Mouse (Mus musculus) MEL (cell line): ENCODE measurements around the gene Slc18a3. TPM values are rescaled to one million over a fixed set of nuclear protein-coding genes. Genes with fewer than 3 reads are reported as not detected.

Source experiments
- polyA plus RNA-seq, 2 experiments: library from polyadenylated mRNA; stranded (reverse) in 1 of 2; unstranded in 1 of 2; fragments of >175 nt in 1 of 2; fragments of >200 nt in 1 of 2; gene quantifications; 2 replicates each; pipeline versions ENCODE4 v1.2.1 to v1.2.4; 2012; ENCODE audit warnings: low replicate concordance in 2 of 2, low read depth in 1 of 2; ENCODE audit not compliant: insufficient read length in 2 of 2, insufficient read depth in 1 of 2, missing spikeins in 1 of 2
- total RNA-seq: library from RNA; depleted of rRNA; stranded (reverse); fragments of 300-350 nt; gene quantifications from 2 replicates; pipeline ENCODE4 v1.2.3, GENCODE M21; 2012; rRNA removed

The Slc18a3 gene
- total and polyA plus RNA-seq, 3 experiments: not detected

Other genes starting within 250 kb of the Slc18a3 start
- gene Ogdhl, start 142.8 kb downstream of the Slc18a3 start, total RNA-seq: 7.3 and 9.4 TPM in 2 replicates
- 10 to 100 TPM in 1 of 2 experiments, not detected in 1; 12.6 TPM for gene Ogdhl, start 142.8 kb downstream of the Slc18a3 start, polyA plus RNA-seq
- not detected in 2 replicates for gene 1700024G13Rik, start 76.5 kb downstream of the Slc18a3 start, total RNA-seq
- gene 1700024G13Rik, start 76.5 kb downstream of the Slc18a3 start, polyA plus RNA-seq: not detected
- gene Chat, start 1.1 kb upstream of the Slc18a3 start, total RNA-seq: not detected in 2 replicates
- not detected for gene Chat, start 1.1 kb upstream of the Slc18a3 start, polyA plus RNA-seq
- 12.5 and 15.1 TPM in 2 replicates for gene Ercc6, start 48.7 kb upstream of the Slc18a3 start, total RNA-seq
- gene Ercc6, start 48.7 kb upstream of the Slc18a3 start, polyA plus RNA-seq: 100 to 1,000 TPM in 1 of 2 experiments, 10 to 100 TPM in 1; 15.4 to 186 TPM
- not detected in 2 replicates for gene Prrxl1, start 134.6 kb upstream of the Slc18a3 start, total RNA-seq
- not detected for gene Prrxl1, start 134.6 kb upstream of the Slc18a3 start, polyA plus RNA-seq
- not detected in 2 replicates for gene 3425401B19Rik, start 220.4 kb upstream of the Slc18a3 start, total RNA-seq
- not detected for gene 3425401B19Rik, start 220.4 kb upstream of the Slc18a3 start, polyA plus RNA-seq